Mouse (Mus musculus) thymus, postnatal 4 days (tissue): ENCODE measurements around the gene Tmem120b.
"Not testable (repeated sequence)": the region's sequence is repeated elsewhere in the genome, so short reads cannot be mapped to it uniquely, and the experiment has no call there.

Experiments used
- DNase-seq: peaks from one replicate; pipeline ENCODE4 v3.0.0; 2021

Gene Tmem120b

DNA sequence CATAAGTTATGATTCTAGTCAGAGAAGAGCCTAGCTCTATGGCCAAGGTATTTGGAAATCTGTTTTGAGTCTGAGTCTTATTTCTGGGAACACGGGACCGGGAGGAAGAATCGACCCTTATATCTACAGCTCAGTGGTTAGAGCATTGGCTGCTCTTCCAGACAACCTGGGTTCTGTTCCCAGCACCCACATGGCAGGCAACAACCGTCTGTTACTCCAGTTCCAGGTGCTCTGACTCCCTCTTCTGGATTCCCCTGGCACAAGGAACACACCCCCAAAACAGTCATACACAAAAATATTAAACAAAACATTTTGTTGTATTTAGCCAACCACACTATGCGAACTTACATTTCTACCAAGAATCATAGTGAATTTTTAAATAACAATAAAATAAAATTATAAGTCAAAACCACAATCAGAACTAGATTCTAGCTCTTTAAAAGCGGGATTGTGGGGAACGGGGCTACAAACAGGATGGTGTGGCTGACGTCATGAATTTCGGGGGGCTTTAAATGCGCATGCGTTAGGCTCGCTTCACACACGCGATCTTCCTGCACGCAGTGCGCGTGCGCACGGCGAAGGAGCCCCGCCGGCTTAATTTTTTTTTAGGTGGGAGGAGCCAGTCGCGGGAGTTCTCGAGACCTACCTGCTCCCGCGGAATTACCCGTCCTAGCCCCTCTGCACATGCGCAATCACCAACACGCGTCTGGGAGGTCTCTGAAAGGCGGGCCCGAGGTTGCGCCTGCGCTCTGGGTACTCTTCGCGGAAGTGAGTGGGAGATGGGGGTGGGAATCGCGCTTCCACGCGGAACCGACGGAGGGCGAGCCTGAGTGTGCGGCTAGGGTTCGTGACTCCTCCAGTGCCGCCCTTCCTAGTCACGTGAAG is 10.6 kb upstream of the Tmem120b start:
- DNase-seq, result peak; percentile 99

DNA sequence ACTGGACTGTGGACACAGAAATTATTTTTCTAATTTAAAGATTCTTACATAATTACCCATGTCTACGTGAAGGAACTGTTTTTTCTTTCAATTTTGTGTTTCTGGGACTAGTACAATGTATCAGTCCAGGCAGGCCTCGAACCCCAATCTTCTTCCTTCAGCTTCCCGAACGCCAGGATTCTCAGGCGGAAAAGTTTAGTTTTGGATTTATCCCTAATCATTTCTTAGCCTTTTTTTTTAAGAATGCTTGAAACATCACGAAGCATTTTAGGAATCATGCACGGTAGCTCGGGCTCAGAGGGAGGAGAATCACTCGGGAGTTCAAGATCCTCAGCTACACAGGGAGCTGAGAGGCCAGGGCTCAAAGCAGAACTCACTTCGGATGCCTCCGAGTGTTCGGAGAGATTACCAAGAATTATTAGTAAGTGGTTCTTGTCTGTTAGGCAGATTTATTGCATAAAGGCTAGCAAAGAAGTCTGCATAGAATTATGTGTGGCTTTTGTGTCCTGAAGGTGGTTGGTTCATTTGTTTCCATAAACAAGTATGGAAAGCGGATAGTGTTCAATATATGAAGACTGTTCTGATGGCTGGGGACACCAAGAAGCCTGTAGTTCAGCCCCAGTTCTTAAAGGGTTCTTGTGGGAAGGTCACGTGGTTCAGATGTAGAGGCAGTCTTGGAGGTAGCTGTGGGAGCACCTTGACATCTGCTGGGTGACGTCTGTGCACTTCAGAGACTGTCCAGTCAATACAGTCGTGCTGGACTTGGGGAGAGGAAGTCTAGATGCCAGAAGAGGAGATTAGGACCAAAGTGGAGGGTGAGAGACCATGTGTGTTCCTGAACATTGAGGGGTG is 9.7 kb upstream of the Tmem120b start:
- peak; percentile 52 for DNase-seq

DNA sequence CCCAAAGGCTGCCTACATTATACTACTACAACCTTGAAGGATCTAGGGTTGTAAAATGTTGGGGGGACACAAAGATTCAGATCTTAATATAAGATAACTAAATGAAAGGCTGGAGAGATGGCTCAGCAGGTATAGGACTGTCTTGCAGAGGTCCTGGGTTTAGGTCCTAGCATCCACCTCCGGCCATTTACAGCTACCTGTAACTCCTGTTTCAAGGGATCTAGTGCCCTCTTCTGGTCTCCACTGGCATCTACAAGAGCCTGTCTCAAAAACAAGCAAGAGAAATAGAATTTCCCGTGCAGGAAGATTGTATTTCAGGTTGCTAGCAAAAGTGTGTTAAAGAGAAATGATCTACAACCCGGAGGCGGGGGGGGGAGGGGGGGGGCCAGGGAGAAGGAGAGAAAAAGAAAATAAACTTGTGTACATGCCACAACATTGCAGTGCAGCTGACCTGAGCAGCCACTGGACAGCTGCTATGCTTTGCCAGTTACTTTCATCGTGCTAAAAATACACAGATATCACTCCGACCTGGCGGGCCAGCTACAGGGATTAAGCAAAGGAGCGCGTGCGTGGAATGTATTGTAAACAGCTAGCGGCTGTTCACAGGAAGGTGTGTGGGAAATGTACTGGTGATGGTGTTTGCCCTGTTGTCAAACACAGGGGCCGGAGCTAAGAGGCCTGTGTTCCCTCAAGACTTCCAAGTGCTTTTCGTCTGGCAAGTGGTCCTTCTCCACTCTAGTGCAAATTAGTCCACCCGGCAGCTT is 8.3 kb upstream of the Tmem120b start:
- DNase-seq, result peak; percentile 72

DNA sequence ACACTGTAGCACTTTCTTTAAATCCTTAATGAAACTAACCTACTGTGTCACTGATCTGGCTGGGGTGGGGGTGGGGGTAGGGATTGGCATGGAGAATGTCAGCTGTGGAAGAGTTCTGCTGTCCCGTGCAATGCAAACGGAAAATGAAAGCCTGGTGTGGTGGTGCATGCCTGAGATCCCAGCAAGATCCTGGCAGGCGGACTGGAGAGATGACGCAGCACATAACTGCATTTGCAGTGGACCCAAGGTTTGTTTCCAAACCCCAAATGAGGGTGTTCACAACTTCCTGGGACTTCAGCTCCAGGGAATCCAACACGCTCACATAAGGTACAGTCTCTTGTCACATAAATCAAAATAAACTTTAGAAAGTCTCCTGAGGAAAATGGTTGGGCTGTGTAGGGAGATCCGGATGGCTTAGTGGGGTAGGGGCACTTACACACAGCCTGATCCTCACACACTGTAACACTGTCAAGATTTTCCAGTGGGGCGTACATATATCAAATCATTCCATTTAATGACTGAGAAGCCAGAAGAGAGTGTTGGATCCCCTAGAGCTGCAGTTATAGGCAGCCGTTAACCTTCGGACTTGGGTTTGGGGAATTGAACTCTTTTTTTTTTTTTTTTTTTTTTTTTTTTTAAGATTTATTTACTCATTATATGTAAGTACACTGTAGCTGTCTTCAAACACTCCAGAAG is 7.4 kb upstream of the Tmem120b start:
- DNase-seq, result no peak

DNA sequence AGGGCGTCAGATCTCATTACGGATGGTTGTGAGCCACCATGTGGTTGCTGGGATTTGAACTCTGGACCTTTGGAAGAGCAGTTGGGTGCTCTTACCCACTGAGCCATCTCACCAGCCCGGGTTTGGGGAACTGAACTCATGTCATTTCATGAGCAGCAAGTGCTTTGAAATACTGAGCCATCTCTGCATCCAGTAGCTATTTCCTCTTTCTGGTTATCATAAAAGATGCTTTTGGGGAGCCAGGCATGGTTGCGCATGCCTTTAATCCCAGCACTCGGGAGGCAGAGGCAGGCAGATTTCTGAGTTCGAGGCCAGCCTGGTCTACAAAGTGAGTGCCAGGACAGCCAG is 6.8 kb upstream of the Tmem120b start:
- DNase-seq, result not testable (repeated sequence)

DNA sequence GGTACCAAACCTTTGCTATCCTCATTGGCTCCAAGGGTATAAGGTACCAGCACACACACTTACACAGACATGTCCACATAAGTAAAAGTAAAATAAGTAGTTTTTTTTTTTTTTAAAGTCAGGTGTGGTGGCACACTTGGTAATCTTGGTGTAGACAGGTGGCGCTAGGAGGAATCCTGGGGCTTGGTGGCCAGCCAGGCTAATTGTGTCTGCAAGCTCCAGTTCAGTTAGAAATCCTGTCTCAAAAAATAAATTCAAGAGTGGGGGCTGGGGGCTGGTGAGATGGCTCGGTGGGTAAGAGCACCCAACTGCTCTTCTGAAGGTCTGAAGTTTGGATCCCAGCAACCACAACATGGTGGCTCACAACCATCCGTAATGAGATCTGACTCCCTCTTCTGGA is 5.1 kb upstream of the Tmem120b start:
- no peak for DNase-seq

DNA sequence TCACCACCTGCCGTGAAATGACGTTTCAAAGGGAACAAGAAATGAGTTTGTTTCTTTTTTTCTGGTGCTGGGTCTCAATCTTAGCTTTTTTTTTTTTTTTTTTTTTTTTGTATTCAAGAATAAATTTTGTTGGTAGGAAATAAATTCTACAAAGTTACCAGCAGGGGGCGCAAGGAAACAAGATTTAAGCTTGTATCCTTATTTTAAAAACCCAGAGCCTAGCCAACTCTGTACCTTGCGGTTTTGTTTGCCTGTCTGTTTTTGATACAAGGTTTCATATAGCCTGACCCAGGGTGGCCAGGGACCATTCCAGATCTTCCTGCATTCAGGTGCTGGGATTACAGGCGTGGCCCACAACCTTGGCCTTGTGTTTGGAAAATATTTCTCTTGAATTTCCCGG is 4.0 kb upstream of the Tmem120b start:
- peak; percentile 81 for DNase-seq

DNA sequence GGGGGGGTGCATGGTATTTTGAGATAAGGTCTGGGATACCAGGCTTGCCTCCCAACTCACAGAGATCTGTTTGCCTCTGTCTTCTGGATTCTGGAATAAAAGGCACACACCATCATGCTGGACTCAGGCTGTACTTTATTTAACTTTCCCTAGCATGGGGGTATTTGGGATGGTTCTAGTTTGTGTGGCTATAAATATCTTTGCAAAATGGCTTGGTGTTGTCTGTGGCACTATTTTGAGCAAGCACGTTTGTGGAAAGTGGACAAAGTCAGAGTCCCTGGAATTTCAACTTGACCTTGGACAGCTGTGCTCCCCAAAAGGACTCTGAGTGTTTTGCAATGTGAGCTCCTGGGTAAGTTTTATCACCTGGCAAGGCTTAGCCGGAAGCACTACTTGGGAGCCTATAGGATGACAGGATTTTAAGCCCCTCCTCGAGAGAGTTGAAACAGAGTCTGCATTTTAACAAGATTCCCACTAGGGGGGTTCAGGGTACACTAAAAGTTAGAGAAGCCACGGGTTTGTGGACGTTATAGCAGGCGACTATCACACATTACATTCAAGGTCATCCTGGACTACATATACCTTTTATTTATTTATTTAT is 720 bp upstream of the Tmem120b start:
- DNase-seq, result peak; percentile 29

DNA sequence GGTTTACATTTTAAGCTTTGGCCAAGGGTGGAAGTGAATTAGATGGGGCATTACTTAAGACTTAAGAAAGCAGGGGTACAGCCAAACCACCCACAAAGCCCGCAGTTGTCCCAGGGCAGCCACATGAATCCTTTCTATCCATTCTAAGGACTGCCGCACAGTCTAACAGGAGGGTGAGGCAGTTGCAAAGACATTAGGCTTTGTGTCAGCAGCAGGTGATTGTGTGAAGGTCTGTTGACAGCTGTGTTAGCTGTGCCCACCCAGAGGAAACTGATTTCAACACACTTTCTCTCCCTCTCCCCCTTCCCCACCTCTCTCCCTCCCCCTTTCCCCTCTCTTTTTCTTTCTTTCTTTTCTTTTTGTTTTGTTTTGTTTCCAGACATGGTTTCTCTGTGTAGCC is 499 bp downstream of the Tmem120b start:
- no peak for DNase-seq

DNA sequence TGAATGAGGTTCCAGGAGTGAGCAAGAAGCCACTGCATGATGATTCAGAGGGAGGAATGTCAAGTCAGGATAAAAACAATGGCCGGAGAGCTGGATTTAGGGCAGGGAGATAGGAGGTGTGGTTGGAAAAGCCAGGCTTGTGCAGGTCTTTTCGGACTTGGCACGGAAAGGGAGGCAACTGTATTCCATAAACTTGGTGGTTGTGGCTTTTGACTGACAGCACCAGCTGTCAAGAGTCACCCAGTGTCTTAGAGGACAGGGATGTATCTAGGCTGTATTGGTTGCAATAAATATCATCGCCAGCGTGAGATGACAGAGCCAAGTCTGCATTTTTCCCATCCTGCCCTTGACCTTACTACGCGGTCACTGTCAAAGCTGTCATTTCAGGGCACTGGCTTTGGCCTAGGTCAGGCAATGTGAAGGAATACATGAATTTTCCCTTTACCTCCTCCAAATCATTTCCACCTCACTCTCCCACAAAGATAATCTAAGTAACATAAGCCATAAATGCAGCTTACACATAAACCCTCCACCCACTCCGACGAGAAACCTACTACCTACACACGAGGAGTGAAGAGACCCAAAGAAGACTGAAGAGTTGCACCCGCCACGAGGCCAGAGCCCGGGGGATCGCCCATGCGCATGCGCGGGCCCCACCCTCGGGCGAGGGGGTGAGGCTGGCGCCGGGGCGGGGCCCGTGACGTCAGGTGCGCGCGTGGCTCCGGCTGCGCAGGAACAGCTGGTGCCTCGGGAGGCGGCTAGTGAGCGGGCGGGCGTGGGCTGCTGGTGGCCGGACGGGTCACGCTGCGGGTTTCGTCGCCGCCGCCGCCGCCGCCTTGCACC is 7.6 kb downstream of the Tmem120b start:
- DNase-seq, result peak; percentile 99

DNA sequence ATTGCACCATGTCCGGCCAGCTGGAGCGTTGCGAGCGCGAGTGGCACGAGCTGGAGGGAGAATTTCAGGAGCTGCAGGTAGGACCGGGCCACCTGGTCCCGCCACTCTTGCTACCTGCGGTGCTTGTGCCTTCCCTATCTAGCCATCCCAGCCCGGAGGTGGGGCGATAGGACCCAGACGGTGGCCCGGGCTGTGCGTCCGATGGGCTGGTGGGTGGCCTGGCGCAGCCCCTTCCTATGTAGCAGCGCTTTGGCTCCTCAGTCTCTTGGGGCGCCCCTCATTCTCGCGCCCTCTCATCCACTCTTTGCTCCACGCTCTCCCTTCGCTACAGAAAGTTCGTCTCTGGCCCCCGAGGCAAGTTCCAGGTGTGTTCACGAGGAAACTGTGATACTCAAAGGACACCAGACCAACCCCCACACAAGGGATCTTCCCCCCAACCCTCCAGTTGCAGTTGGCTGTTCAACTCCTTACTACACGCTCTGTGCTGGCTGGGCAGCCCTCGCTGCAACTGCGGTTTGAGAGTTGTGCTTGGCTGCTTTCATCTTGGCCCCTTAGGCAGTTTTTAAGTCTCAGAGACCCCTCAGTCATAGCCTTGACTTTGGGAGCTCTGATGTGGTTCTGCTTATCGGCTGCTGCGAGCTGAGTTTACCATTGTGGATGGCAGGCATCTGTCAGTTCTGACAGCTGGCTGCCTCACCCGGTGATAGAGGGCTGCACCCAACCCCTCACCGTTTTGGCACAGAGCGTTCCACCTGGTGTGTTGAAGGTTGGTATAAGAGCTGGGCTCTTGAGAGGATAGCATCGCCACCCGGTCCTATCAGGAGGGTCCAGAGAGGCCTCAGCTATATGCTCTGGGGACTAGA is 8.4 kb downstream of the Tmem120b start:
- DNase-seq, result peak; percentile 78

DNA sequence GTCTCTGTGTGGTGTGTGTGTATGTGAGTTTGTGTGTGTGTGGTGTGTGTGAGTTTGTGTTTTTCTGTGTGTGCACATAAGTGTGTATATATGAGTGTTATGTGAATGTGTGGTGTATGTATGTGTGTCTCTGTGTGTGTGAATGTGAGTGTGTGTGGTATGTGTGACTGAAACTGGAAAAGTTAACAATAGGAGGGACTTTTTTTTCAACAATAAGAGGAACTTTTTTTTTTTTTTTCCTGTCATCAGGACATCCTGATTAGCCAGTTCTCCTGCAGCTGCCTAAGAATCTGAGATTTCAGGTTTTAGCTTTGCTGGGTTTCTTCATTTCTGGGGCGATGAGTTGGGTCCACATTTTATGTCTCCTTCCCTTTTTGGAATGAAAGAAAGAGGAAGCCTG is 11.4 kb downstream of the Tmem120b start:
- DNase-seq, result no peak

DNA sequence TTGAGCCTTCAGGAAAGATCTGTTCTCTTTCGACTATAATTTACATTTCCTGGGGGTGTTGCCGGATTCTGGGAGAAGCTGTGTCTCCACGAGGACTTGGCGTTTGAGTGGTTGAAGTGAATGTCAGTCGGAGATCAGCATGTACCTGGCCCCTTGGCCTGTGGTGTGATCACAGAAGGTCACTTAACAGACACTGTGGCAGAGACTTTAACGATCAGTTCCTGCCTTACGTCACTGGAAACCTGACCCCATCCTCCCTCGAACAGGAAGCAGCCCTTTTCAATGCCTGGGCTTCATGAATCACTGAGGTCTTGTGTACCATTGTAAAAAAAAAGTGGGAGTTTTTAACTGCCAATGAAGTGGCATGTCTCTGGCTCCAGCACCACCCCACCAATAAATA is 11.8 kb downstream of the Tmem120b start:
- DNase-seq, result no peak

DNA sequence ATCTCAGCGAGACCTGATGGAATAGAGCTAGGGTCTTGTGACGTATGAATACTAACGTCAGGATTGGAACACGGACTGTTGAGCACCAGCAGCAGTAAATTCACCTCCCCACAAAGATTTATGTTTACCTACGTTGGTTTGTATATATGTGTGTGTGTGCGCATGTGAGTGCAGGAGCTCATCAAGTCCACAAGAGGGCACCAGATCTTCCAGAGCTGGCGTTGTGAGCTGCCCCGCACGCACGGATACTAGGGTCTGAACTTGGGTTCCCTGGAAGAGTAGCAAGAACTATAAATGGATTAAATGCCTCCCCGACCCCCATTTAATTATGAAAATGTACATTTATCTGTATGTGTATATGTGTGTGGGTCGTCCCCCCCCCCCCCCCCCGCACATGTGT is 12.3 kb downstream of the Tmem120b start:
- DNase-seq, result no peak

DNA sequence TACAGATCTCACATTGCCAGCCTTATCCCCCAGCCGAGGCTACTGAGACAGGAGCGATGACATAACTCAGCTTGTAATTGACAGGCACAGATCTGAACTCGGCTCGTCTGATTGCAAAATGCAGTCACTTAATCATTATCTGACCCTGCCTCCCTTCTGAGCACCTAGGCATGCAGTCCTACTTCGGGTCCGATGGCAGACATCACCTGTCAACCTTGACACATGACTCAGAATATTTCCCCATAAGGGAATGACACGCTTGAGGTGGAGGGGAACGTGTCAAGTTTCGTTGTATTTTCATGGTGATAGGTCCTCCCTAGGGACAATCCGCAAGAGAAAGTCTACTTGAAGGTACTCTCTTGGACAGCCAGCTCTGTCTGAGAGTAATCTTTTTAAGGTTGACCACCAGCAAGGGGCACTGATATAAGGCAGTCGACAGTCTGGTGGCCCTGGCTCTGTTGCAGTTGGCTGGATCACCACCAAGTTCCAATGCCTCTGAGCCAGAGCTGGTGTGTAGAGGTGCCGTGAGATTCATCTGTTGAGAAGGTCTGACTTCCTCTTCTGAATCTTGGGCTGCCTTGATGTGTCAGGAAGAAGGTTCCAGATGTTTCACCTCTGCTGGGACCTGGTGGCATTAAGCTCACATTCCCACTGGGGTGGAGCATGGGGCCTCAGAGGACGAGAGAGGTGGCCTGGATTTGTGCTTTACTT is 15.3 kb downstream of the Tmem120b start:
- DNase-seq, result no peak

DNA sequence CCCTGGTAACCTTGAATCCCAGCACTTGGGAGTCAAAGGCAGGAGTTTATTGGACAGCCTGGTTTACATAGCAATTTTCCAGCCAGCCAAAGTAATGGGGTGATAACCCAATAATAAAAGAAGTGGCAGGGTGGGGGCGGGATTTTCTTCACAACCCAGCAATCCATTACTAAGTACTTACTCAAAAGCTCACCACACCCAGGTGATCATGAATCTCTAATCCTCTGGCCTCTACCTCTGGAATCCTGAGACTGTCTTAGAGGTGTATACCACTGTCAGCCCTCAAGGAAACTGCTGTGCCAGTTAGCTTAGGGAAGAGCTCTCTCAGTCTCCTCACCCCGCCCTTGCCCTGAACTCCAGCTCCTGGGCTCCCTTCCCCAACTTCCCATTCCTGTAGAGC is 18.3 kb downstream of the Tmem120b start:
- DNase-seq, result no peak

DNA sequence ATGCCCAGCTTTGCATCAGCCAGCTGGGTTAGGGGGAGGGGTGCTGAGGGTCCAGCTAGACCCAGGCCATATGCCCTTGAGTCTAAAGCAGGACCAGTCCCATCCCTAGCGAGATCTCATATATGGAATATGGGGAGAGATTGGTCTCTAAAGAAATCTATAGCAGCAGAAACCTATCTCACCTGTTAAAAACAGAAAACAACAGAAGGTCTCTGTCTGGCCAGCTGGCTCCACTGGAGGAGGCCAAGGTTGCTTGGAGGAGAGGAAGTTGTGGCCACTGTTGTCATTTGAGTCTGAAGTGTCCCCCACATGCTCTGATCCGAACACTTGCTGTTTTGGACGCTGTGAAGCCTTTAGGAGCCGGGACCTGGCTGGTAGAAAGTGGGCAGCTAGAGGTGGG is 20.6 kb downstream of the Tmem120b start:
- DNase-seq, result no peak

DNA sequence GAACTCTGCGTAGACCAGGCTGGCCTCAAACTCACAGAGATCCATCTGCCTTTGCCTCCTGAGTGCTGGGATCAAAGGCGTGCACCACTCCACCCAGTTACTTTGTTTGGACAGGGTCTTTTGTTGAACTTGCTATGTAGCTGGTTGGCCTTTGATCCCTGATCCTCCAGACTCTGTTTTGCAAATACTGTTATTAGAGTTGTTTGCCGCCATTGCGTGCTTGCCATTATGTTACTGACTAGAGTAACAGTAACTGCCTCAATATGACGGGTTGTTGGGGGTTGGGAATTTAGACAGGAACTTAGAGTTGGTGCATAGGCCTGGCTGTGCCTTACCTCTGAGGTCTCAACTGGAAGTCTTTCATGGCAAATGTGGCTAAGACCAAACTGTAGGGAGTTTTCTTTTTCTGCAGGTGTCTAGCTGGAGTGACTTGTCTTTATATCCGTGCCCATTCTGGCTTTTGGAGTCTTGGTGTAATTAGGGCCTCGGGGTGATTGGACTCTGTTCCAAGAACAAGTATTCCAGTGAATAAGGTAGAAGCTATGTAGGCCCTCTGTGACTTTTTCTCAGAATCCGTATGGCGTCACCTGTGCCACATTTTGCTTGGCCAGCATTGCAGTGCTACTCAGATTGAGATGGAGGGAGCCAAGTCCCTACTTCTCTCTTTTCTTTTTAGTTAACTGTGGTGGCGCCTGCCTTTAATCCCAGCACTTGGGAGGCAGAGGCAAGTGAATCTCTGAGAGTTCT is 22.5 kb downstream of the Tmem120b start:
- no peak for DNase-seq

DNA sequence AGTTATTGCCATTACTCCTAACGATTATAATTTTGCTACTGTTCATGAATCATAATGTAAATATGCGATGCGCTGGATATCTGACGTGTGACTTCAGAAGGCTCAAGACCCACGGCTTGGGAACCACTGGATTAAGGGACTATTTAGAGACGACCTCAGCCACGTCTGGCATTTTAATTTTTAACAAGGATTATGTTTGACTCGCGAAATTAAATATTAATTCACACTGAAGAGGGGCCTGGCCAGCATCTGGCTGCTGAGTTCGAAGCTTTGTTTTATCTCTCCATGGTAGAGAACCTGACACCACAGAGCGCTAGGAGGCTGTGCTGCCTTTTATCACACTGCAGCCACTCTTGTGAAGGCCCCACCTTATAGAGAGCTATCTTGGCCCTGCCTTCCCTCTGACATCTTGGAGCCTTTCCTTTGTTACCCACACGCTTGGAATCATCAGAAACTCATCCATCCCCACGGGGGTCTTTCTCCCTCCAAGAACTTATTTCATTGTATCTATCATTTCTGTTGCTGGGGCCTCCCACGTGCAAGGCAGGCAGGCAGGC is 24.9 kb downstream of the Tmem120b start:
- no peak for DNase-seq
